Mouse (Mus musculus) limb, embryonic 10.5 days (tissue): ENCODE data around the gene Fgfr2. TPM values are rescaled to one million over a fixed set of nuclear protein-coding genes. Genes with fewer than 3 reads are reported as not detected.

ENCODE experiments used
- DNase-seq: peaks from one replicate; pipeline ENCODE4 v3.0.0-alpha.2; 2017; ENCODE audit warnings: low spot score
- H3K27ac ChIP-seq: fragments of 300-500 bp; sonication (generic); 2 replicates; pipeline ENCODE4 v1.5.1; 2016; ENCODE audit warnings: mild to moderate bottlenecking
- H3K27me3 ChIP-seq: fragments of 300-500 bp; sonication (generic); 2 replicates; pipeline ENCODE4 v1.6.1; 2016; ENCODE audit warnings: low read depth, mild to moderate bottlenecking; ENCODE audit not compliant: poor library complexity, severe bottlenecking
- H3K36me3 ChIP-seq: fragments of 300-500 bp; sonication (generic); 2 replicates; pipeline ENCODE4 v1.6.1; 2016; ENCODE audit warnings: mild to moderate bottlenecking, moderate library complexity
- H3K4me1 ChIP-seq: fragments of 300-500 bp; sonication (generic); 2 replicates; pipeline ENCODE4 v1.6.1; 2016
- H3K4me3 ChIP-seq: fragments of 300-500 bp; sonication (generic); 2 replicates; pipeline ENCODE4 v1.5.1; 2016; ENCODE audit warnings: mild to moderate bottlenecking, moderate library complexity
- H3K9me3 ChIP-seq: fragments of 300-500 bp; sonication (generic); replicated peaks from 2 replicates; pipeline ENCODE4 v1.6.1; 2016; ENCODE audit warnings: mild to moderate bottlenecking
- WGBS: fragments of 180-500 bp; shearing (Covaris S2); methylation state at CpG from one replicate; pipeline ENCODE4 v1.1.7; 2016; 5-methylcytosine and 5-hydroxymethylcytosine counted together
- polyA plus RNA-seq: library from polyadenylated mRNA; unstranded; fragments of >200 nt; fragmentation: Nextera tagmentation; extraction: Ambion mirVana; gene quantifications from 2 replicates; pipeline ENCODE4 v1.2.1, GENCODE M21; 2016

The Fgfr2 gene
- polyA plus RNA-seq, 1 experiment from 2014 or later: 64.4 TPM

DNA sequence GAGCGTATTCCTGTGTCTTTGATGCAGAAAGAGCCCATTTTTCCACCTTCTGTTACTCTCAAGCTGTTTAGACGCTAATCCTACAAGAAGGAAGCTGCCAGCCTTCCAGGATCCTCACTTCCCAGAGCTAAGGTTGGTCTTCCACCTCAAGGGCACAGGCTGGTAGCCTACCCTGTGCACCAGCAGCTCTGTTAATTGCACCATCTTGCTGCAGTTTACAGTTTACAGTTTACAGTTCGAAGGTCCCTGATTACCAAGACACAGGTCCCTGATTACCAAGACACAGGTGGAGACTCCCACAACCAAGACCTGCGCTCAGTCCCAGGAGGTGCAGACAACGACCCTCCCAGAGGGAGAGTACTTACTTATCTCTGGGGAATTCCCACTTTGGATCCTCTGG lies 2938.3 kb downstream of the Fgfr2 start:
- Histone ChIP-seq H3K36me3 (peaks cover 66% of the 10 kb centered on the region), H3K27me3 (no peaks in the 10 kb centered on the region), H3K4me1 (peaks cover 28% of the 10 kb centered on the region), H3K27ac (peak overlapping the region; percentile 54; the same call in 1 of the 2 replicates), H3K9me3 (no peaks in the 10 kb centered on the region), H3K4me3 (no peak overlapping the region)
- no peak for DNase-seq
- 87% methylated on average over 5 of the region's 5 CpGs for WGBS

DNA sequence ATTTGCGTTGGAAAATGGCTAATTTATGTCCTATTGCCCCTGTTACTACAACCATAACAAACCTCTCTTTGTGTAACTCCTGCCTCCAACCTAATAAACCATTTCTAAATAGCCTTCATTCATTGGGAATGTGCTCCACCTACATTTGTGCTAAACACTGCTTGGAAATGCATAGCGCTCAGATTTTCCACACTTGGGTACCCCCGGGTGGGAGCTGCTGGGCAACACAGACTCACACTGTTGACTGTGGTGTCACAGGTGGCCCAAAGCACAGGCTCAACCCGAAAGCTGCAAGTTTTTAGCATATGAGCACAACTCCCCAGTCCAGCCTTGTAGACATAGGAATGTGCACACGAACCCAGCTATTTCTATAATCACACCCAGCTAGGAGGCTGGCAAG lies 2939.2 kb downstream of the Fgfr2 start:
- no peaks in the 10 kb centered on the region for H3K27me3 ChIP-seq
- peak overlapping the region; percentile 54; the same call in 1 of the 2 replicates for H3K27ac ChIP-seq
- no peak overlapping the region for H3K4me3 ChIP-seq
- WGBS: 91% methylated on average over 5 of the region's 5 CpGs
- H3K9me3 ChIP-seq: no peaks in the 10 kb centered on the region
- no peak for DNase-seq
- peaks cover 69% of the 10 kb centered on the region for H3K36me3 ChIP-seq
- H3K4me1 ChIP-seq: peaks cover 23% of the 10 kb centered on the region

DNA sequence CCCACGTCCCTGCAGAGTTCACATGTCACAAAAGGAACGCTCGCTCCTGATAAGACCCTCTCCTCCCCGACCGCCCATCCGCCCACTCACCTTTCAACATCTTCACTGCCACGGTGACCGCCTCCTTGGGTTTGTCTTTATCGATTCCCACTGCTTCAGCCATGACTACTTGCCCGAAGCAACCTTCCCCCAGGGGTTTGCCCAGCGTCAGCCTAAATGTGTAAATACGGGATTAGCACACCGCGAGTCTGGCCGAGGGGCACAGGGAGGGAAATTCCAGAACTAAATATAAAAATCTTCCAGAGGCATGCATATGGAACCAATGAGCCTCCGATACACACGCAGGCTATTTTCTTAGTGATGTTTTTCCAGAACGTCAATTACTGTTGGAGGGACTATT lies 2940.6 kb downstream of the Fgfr2 start:
- Histone ChIP-seq H3K27me3 (no peaks in the 10 kb centered on the region), H3K27ac (peak overlapping the region; percentile 76), H3K9me3 (no peaks in the 10 kb centered on the region), H3K4me3 (peak overlapping the region; percentile 33), H3K36me3 (peaks cover 75% of the 10 kb centered on the region), H3K4me1 (peaks cover 23% of the 10 kb centered on the region)
- peak; percentile 65 for DNase-seq
- 15% methylated on average over 18 of the region's 18 CpGs for WGBS

DNA sequence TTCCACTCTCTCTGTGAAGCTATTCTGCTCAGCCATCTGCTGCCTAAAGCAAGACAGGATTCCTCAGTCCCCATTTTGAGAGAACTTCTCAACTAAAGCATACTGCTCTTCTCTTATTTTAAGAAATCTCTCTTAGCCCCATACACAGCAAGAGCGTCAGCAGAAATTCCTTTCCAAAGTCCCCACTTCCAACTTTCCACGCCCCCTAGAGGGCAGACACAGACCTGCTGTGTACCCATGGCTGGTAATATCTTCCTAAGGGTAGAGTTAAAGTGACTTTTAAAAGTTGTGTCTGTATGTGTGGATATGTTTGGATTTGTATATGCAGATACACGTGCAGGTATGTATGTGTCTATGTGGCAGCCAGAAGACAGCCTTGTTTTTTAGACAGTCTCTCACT lies 2944.2 kb downstream of the Fgfr2 start:
- Histone ChIP-seq H3K4me1 (peaks cover 30% of the 10 kb centered on the region), H3K27ac (no peak overlapping the region), H3K27me3 (no peaks in the 10 kb centered on the region), H3K4me3 (no peak overlapping the region), H3K36me3 (peaks cover 64% of the 10 kb centered on the region), H3K9me3 (no peaks in the 10 kb centered on the region)
- WGBS: 67% methylated on average over 3 of the region's 3 CpGs
- no peak for DNase-seq

DNA sequence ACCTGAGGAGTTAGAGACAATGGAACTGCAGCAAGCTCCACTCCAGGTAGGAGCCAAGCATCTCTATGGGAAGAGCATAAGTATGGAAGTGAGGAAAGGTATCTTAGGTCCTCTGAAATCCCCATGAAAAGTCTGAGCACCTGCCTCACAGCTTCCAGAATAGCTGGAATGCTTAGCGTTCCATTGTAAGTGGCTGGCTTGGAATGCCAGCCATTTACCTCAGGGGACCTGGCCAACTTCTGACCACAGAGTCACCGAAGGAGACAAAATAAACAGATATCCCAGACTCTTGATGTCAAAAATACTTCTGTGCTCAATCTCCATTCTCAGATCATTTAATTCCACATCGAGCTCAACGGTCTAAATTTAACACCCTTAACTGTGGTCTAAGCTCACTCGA lies 2946.1 kb downstream of the Fgfr2 start:
- Histone ChIP-seq H3K4me1 (peaks cover 18% of the 10 kb centered on the region), H3K4me3 (no peak overlapping the region), H3K27ac (no peak overlapping the region), H3K36me3 (peaks cover 73% of the 10 kb centered on the region), H3K27me3 (no peaks in the 10 kb centered on the region), H3K9me3 (no peaks in the 10 kb centered on the region)
- WGBS: 78% methylated on average over 5 of the region's 5 CpGs
- DNase-seq: no peak

DNA sequence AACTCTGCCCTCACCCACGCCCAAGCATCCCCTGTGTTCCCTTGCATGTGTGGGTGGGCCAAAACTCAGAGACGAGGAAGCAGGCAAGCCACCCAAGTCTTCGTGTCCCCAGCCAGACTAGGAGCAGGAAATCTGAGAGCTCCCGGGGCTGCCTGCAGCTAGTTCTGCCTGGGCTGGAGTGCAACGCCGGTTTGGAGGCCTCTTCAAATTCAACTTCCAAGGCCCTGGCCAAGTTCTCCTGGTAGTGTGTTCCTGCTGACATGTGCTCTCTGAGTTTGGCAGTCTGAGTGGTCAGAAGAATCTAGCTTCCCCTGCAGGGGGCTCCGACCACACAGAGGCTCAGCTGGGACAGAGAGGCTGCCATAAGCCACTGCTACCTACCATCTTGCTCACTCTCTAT lies 2948.6 kb downstream of the Fgfr2 start:
- Histone ChIP-seq H3K27me3 (no peaks in the 10 kb centered on the region), H3K36me3 (peaks cover 79% of the 10 kb centered on the region), H3K27ac (0 out of 2 replicates have a peak overlapping the region, but pooled peaks have one; percentile 4), H3K4me3 (no peak overlapping the region), H3K4me1 (peaks cover 12% of the 10 kb centered on the region), H3K9me3 (no peaks in the 10 kb centered on the region)
- WGBS: 79% methylated on average over 7 of the region's 7 CpGs
- peak; percentile 29 for DNase-seq

DNA sequence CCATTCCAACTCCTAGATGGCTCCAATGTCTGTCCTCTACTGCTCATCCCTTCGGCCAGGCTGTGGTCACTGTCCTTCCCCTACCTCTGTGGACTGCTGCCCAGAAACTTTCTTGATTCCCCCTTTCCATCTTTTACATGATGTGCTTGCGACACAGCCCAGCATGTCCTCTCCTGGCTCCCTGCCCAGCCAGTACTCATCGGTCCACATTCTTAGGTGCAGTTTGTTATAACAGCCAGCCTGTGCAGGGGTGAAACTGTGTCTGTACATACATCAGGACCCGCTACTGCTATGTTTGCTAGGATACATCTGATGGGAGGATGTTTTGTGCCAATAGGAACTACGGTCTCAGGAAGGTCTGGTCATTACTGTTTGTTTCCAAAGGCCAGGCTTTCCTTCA lies 2949.2 kb downstream of the Fgfr2 start:
- peaks cover 12% of the 10 kb centered on the region for H3K4me1 ChIP-seq
- no peak overlapping the region for H3K27ac ChIP-seq
- peaks cover 81% of the 10 kb centered on the region for H3K36me3 ChIP-seq
- WGBS: 96% methylated on average over 5 of the region's 5 CpGs
- no peaks in the 10 kb centered on the region for H3K9me3 ChIP-seq
- H3K4me3 ChIP-seq: no peak overlapping the region
- no peaks in the 10 kb centered on the region for H3K27me3 ChIP-seq
- DNase-seq: peak; percentile 14

DNA sequence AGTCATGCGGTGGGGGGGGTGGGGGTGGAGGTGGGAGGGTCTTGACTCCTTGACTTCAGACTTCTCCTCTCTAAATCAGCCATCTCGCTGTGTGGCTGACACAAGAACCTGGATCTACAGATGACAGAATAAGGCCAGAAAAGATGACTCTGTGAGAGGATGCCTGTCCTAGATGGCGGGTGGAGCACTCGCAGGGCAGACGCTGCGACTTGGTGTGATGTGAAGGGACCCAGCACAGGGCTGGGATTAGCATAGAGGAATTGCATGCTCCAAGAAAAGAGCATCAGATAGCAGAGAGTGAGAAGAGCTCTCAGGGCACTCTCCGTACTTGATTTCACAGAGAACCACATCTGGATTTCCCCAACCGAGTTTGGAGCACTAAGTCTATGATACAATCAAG lies 2953.0 kb downstream of the Fgfr2 start:
- Histone ChIP-seq H3K36me3 (peaks cover 62% of the 10 kb centered on the region), H3K9me3 (no peaks in the 10 kb centered on the region), H3K4me1 (peaks cover 31% of the 10 kb centered on the region), H3K27me3 (no peaks in the 10 kb centered on the region), H3K27ac (no peak overlapping the region), H3K4me3 (no peak overlapping the region)
- DNase-seq: peak; percentile 19
- WGBS: 54% methylated on average over 8 of the region's 8 CpGs

DNA sequence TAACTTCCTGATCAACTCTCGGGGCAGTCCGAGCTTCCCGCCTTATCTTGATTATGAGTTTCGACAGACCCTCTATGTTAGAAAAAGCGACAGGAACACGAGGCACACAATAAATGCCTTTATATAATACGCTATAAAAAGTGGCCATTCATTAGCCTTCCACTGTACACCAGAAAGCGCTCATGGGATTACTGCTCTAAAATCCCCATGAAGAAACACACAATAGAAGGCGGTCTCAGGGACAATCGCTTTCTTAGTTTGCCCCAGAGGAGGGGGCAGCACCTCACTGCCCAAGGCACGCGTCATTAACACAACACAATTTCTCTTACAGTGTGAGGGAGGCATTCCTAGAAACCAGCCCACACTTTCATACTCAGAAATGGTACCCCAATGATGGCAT lies 2954.9 kb downstream of the Fgfr2 start:
- H3K27me3 ChIP-seq: no peaks in the 10 kb centered on the region
- peaks cover 30% of the 10 kb centered on the region for H3K4me1 ChIP-seq
- peaks cover 62% of the 10 kb centered on the region for H3K36me3 ChIP-seq
- no peak overlapping the region for H3K4me3 ChIP-seq
- H3K9me3 ChIP-seq: no peaks in the 10 kb centered on the region
- DNase-seq: peak; percentile 12
- 93% methylated on average over 12 of the region's 12 CpGs for WGBS
- no peak overlapping the region for H3K27ac ChIP-seq

DNA sequence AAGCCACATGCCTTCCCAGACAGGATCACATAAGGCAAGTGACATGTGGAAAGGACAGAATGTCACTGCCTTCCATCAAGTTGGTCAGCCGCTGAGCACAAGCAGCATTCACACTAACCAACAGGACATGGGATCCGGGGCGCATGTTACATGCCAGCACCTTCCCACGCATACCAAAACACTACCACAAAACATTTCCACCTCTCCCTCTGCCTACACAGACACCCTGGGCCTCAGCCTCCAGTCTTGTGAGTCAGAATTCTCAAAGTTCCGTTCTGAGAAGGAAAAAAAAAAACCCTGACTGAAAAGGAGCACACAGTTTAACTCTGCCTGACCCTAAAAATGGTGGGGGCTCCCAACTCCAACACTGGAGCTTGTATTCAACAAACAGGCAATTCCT lies 2955.9 kb downstream of the Fgfr2 start:
- Histone ChIP-seq H3K4me1 (peaks cover 30% of the 10 kb centered on the region), H3K36me3 (peaks cover 65% of the 10 kb centered on the region), H3K27me3 (no peaks in the 10 kb centered on the region), H3K9me3 (no peaks in the 10 kb centered on the region), H3K27ac (no peak overlapping the region), H3K4me3 (no peak overlapping the region)
- 88% methylated on average over 5 of the region's 5 CpGs for WGBS
- no peak for DNase-seq

DNA sequence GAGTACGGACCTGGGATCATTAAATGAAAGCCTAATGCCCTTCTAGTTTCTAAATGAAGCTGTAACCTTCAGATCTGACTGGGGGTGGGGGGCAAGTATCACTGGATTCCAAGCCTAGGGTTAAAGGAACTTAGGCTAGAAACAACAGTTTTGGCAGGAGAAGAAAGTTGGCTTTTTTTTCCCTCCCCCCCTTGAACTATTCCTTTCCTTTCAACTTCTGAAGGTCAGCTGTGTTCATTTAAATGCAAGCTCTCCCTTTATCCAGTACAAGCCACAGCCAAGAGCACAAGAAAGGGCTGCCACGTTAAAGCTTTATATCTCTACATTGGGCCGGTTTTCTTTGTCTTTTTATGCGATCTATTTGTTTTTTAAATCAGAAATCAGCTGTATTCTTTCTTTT lies 2957.0 kb downstream of the Fgfr2 start:
- WGBS: 77% methylated on average over 4 of the region's 4 CpGs
- Histone ChIP-seq H3K4me3 (no peak overlapping the region), H3K4me1 (peaks cover 40% of the 10 kb centered on the region), H3K27me3 (no peaks in the 10 kb centered on the region), H3K36me3 (peaks cover 61% of the 10 kb centered on the region), H3K9me3 (no peaks in the 10 kb centered on the region), H3K27ac (no peak overlapping the region)
- no peak for DNase-seq

DNA sequence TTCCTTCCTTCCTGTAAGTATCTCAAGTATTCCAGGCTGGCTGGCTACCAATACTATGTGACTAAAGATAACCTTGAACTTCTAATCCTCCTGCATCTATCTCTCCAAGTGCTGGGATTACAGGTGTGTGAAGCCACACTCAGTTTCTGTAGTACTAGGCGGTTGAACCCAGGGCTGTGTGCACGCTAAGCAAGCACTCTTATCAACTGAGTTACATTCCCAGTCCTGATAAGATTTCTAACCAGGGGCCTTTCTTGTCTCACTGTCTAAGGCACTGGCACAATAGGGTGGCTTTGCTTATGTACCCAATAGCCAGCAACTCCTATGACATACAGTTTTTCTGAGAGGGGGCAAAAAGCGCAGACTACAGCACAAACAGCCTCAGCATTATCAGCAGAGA lies 2957.7 kb downstream of the Fgfr2 start:
- no peak for DNase-seq
- WGBS: 87% methylated on average over 3 of the region's 3 CpGs
- peaks cover 47% of the 10 kb centered on the region for H3K4me1 ChIP-seq
- H3K9me3 ChIP-seq: no peaks in the 10 kb centered on the region
- no peaks in the 10 kb centered on the region for H3K27me3 ChIP-seq
- H3K27ac ChIP-seq: no peak overlapping the region
- H3K4me3 ChIP-seq: no peak overlapping the region
- H3K36me3 ChIP-seq: peaks cover 54% of the 10 kb centered on the region

DNA sequence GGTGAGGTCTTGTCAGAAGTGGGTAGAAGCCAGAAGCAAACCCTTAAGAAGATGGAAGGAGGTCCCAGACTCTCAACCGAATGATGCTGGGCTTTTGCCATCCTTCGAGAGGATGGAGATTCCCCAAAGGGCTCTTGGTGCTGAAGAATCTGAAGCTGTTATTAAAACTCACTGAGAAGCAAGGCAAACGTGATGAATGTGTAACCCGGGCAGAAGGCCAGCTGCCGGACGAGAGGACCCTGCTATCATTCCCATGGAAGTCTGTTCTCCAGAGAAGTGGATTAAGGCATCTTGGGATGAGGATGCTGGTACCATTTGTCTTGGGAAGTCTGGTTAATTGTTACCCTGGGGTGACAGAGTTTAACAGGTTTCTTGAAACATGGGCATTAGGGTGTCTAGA lies 2960.4 kb downstream of the Fgfr2 start:
- Histone ChIP-seq H3K4me3 (no peak overlapping the region), H3K36me3 (peaks cover 31% of the 10 kb centered on the region), H3K4me1 (peaks cover 47% of the 10 kb centered on the region), H3K27ac (no peak overlapping the region), H3K27me3 (no peaks in the 10 kb centered on the region), H3K9me3 (no peaks in the 10 kb centered on the region)
- DNase-seq: peak; percentile 29
- 80% methylated on average over 6 of the region's 6 CpGs for WGBS

DNA sequence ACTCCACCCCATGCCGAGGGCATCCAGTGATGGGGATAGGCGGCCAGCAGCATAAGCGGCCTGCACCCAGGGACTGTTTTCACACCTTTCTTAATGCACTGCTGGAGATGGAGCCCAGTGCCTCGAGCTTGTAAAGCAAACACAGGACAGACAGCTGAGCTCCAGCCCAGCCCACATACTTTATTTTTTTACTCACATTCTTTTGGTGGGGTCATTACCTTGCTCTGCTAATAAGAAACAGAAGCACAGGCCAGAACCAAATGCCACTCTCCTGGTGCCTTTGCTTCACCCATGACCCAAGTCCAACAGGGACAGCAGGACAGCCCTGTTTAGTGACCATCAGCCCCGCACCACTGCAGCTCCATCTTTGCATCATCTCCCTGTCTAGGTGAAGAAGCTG lies 2961.6 kb downstream of the Fgfr2 start:
- peak; percentile 48 for DNase-seq
- 30% methylated on average over 5 of the region's 5 CpGs for WGBS

More for the DNA sequence above, 2961.6 kb downstream of the Fgfr2 start:
- Histone ChIP-seq H3K4me3 (no peak overlapping the region), H3K4me1 (peaks cover 36% of the 10 kb centered on the region), H3K27ac (peak overlapping the region; percentile 65; the same call in 1 of the 2 replicates), H3K36me3 (peaks cover 26% of the 10 kb centered on the region), H3K27me3 (no peaks in the 10 kb centered on the region), H3K9me3 (no peaks in the 10 kb centered on the region)
